Mouse (Mus musculus) neutrophil, adult 83 days (primary cell): ENCODE measurements around the gene Olfr1349. TPM values are rescaled to one million over a fixed set of nuclear protein-coding genes. Genes with fewer than 3 reads are reported as not detected.

Experiments used
- total RNA-seq, 2 experiments: library from RNA; stranded (reverse); gene quantifications; one replicate each; pipeline ENCODE4 v1.2.4; 2023

The Olfr1349 gene
- not detected for total RNA-seq

GRCm38 (mm10) chr7:6522850-6523249 is at the start of gene Olfr1349:
Gene Olfr1349, minus strand, starts transcription at chr7:6522950.

GRCm38 (mm10) chr7:6564541-6564940 is 41.8 kb upstream of the Olfr1349 start, which contains the start of gene Olfr1350:
Gene Olfr1350, plus strand, starts transcription at chr7:6564841.

DNA sequence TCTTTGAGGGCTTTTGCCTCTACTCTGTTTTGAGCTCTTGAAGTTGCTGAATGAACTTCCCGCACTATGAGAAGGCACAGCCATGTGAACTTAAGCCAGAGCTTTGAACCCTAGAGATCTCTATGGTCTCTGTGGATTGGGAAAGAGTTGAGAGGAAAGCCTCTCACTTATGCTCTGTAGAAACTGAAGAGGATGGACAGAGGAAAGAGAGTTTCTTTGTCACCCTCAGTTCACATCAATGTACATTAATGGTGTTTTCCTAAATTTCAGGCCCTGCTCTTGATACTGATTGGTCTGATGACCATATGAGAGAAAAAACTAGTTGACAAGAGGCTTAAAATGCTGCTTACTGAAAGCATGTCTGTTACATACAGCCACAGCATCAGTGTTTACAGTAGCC is 14.1 kb downstream of the Olfr1349 start, which contains the start of gene Olfr1348:
Gene Olfr1348 (minus strand): TSS at position 101 of the 400 bp plus-strand sequence.

GRCm38 (mm10) chr7:6499655-6500054 is 23.1 kb downstream of the Olfr1349 start, which contains the start of gene Olfr1347:
Gene Olfr1347, minus strand, starts transcription at chr7:6499755.

GRCm38 (mm10) chr7:6486841-6487240 is 35.9 kb downstream of the Olfr1349 start, which contains the start of gene Olfr5:
Gene Olfr5, minus strand, starts transcription at chr7:6486941.

DNA sequence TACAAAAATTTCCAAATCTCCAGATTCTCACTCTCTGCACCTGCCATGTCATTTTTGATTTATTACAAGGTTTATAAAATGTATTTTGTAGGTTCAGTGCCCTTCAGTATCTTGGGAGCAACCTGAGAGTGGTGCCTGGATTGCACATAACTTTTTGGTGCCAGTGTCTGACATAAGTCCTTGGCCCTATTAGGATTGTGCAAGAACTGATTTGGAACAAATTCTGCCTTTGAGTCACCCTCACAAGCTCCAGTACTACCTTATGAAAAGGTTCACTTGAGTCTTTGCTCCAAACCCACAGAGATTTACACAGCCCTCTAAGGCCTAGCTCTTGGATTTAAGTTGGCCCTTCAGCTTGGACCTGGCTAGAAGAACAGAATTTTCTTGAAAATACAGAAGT is 55.8 kb downstream of the Olfr1349 start, which contains the start of gene Olfr1346:
Gene Olfr1346 (plus strand): TSS at position 151 of the 400 bp plus-strand sequence.

Other genes starting within 250 kb of the Olfr1349 start
- gene Zfp667, start 236.4 kb downstream of the Olfr1349 start, total RNA-seq = under 1 TPM; 0.40 to 0.66 TPM
- under 1 TPM; 0.50 to 0.55 TPM for gene Zfp583, start 191.7 kb downstream of the Olfr1349 start, total RNA-seq
- gene Gm3854, start 179.2 kb downstream of the Olfr1349 start, total RNA-seq = not detected
- gene Zfp78, start 159.7 kb downstream of the Olfr1349 start, total RNA-seq = 1 to 10 TPM in 1 of 2 experiments, under 1 TPM in 1; 0.70 to 1.2 TPM
- gene Zfp28, start 139.7 kb downstream of the Olfr1349 start, total RNA-seq = 1 to 10 TPM; 1.6 to 2.5 TPM
- gene Smim17, start 124.2 kb downstream of the Olfr1349 start, total RNA-seq = not detected
- gene Gm20715, start 112.7 kb downstream of the Olfr1349 start, total RNA-seq = under 1 TPM in 1 of 2 experiments, not detected in 1; 0.07 TPM
- not detected for gene Olfr1344, start 84.3 kb downstream of the Olfr1349 start, total RNA-seq
- not detected for gene Olfr1336, start 66.8 kb downstream of the Olfr1349 start, total RNA-seq
- not detected for gene Olfr1346, start 55.8 kb downstream of the Olfr1349 start, total RNA-seq
- not detected for gene Olfr5, start 36.0 kb downstream of the Olfr1349 start, total RNA-seq
- gene Olfr1347, start 23.2 kb downstream of the Olfr1349 start, total RNA-seq = not detected
- gene Olfr1348, start 14.2 kb downstream of the Olfr1349 start, total RNA-seq = not detected
- not detected for gene Olfr1350, start 41.9 kb upstream of the Olfr1349 start, total RNA-seq
- gene Zim1, start 173.5 kb upstream of the Olfr1349 start, total RNA-seq = not detected
- gene Peg3, start 207.5 kb upstream of the Olfr1349 start, total RNA-seq = under 1 TPM; 0.04 to 0.07 TPM
- not detected for gene Usp29, start 207.6 kb upstream of the Olfr1349 start, total RNA-seq